Mouse (Mus musculus) gastrocnemius, adult 2 months (tissue): ENCODE data around the gene Myo1a. TPM values are rescaled to one million over a fixed set of nuclear protein-coding genes. Genes with fewer than 3 reads are reported as not detected.

Experiments used
- DNase-seq: peaks from one replicate; pipeline ENCODE4 v3.0.0; 2022
- H3K27ac ChIP-seq: fragments of 200-600 bp; 2 replicates; pipeline ENCODE4 v1.8.1; 2022; ENCODE audit warnings: mild to moderate bottlenecking
- H3K4me3 ChIP-seq: fragments of 200-600 bp; 2 replicates; pipeline ENCODE4 v1.8.1; 2022; ENCODE audit warnings: mild to moderate bottlenecking, moderate library complexity
- CTCF ChIP-seq: fragments of 200-600 bp; IDR thresholded peaks from 2 replicates; pipeline ENCODE4 v1.8.1; 2022; ENCODE audit warnings: antibody characterized with exemption, mild to moderate bottlenecking, moderate library complexity
- intact Hi-C: fragments of 180-260 bp; cut with DNase I; formaldehyde crosslinking; loops from one replicate; pipeline ENCODE4 v1.15.1; 2025
- total RNA-seq, 2 experiments: library from RNA; stranded (reverse); gene quantifications; 2 replicates each; pipeline ENCODE4 v1.2.3; 2021

Gene Myo1a
- total RNA-seq, 2 experiments from 2014 or later: not detected

DNA sequence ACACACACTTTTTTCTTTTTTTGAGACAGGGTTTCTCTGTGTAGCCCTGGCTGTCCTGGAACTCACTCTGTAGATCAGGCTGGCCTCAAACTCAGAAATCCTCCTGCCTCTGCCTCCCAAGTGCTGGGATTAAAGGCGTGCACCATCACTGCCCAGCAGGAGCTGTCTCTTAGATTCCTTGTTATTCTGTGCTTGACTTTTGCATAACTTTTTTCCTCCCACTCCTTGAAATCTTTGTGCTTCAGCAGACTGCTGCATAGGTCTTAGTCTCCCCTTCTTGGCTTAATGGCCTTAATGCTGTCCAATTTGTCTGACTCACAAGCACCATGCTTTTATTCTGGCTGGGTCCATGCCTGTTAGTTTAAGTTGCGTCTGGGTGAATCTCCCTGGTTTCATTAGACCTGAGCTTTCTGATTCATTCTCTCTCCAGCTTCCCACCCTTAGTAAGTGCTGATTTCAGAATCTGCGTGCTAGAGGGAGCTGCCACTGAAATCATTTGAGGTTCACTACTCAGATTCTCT is 3.9 kb downstream of the Myo1a start:
- Histone ChIP-seq H3K27ac (no peak overlapping the region), H3K4me3 (no peak overlapping the region)
- TF ChIP-seq CTCF: no peak
- no peak for DNase-seq
- intact Hi-C loops: no loop called here

DNA sequence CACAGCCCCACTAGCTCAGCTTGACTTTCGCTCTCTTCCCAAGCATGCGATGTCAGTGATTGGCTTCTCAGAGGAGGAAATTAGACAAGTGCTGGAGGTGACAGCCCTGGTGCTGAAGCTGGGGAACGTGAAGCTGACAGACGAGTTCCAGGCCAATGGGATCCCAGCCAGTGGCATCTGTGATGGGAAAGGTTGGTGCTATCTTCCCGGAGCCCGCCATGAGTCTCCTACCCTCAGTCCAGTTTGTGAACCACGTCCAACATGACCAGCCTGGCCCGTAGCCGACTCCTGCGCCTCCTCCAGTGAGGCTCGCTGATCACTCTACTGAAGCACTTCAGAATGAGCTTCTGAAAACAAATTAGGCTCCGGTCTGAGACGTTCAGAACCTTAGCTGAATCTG is 5.4 kb downstream of the Myo1a start:
- no peak for TF ChIP-seq CTCF
- intact Hi-C loops: no loop called here
- Histone ChIP-seq H3K27ac (no peak overlapping the region), H3K4me3 (no peak overlapping the region)
- DNase-seq: no peak

DNA sequence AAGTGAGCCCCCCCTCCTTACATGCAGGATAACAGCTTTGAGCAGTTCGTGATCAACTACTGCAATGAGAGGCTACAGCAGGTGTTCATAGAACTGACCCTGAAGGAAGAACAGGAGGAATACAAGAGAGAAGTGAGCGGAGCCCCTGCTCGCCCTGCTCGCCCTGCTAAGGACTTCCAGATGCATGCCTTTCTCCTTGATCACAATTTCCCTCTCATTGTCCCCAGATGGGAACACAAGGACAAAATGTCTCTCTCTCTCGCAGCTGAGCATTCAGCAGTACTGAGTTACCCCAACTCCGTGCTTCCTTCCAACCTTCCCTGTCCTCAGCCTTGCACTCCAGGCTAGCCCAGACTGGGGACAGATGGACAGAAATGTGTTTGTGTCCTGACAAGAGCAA is 7.8 kb downstream of the Myo1a start:
- no peak for DNase-seq
- intact Hi-C loops: no loop called here
- Histone ChIP-seq H3K4me3 (no peak overlapping the region), H3K27ac (no peak overlapping the region)
- TF ChIP-seq CTCF: no peak

DNA sequence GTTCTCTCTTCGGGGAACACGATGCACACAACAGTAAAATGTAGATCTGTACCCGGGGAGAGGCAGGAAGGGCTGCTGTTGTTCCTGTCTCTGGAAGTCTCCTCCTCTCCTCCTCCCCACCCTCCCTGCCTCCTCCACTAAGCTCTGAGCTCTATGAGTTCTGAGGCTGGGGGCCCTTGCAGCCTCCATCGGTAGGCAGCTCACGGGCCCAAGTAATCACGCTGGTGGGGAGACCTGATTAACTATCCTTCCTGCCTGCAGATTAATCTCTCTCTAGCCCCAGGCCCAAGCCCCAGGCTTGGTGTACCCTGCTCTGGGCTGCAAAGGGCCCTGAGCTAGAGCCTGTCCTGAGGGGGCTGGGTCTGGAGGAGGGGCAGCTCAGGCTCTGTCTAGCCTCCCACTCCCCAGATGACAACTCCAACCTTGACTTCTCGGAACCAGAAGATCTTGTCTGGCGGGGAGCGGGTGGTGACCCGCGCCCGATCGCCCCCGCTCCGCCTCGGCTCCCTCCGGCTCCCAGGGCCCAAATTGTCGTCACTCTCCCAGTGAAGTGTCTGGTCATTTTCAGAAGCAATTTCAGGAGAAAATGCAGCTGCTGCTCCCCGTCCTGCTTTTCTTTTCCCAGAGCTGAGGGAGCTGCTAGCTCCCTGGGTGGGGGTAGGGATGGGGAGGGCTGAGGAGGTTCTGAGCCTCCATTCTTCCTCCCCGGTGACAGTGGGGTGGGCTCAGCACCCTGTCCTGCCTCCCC is 16.9 kb downstream of the Myo1a start:
- intact Hi-C loops: no loop called here
- TF ChIP-seq CTCF: no peak
- peak overlapping the region; percentile 49; the same call in 1 of the 2 replicates for H3K27ac ChIP-seq
- H3K4me3 ChIP-seq: peak overlapping the region; percentile 50
- no peak for DNase-seq

DNA sequence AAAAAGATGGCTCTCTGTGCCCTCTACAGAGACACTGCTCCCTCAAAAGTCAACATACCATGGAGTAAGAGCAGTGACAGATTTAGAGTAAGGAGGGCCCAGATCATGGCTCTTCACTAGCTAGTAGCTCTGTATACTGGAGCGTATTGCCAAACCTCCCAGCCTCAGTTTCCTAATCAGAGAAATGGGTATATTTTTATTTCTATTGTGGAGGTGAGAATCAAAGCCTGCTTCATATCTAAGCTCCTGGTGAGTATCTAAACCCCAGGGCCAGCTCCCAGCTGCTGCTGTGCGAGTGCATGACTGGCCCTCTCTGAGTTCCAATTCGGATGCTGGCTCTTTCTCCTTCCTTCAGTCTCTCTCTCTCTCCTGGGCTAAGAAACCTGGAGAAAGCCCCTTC is 19.2 kb downstream of the Myo1a start, which contains the start of gene Tac2:
Gene Tac2 (plus strand): TSS at position 301 of the 400 bp plus-strand sequence.
- Histone ChIP-seq H3K4me3 (no peak within 1 kb of the TSS), H3K27ac (no peak within 1 kb of the TSS)
- TF ChIP-seq CTCF: no peak
- intact Hi-C loops: no loop called here
- DNase-seq: no peak

DNA sequence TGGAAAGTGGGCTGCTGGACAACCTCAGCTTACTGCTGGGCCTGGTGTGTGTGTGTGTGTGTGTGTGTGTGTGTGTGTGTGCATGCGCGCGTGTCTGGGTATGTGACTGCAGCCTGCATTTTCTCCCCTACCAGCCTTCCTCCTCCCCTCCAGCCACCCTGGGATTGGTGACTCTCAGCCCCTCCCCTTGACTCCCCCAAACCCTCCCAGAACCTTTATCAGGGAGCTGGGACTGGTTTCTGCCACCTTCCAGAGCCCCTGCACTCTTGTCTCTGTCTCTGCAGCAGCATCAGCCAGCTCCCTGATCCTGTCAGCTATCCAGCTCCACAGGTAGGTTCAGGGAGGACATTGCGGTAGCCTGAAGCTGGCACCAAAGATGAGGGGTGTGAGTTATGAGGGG is 20.2 kb downstream of the Myo1a start:
- Histone ChIP-seq H3K27ac (no peak overlapping the region), H3K4me3 (no peak overlapping the region)
- intact Hi-C loops: no loop called here
- TF ChIP-seq CTCF: no peak
- DNase-seq: no peak

DNA sequence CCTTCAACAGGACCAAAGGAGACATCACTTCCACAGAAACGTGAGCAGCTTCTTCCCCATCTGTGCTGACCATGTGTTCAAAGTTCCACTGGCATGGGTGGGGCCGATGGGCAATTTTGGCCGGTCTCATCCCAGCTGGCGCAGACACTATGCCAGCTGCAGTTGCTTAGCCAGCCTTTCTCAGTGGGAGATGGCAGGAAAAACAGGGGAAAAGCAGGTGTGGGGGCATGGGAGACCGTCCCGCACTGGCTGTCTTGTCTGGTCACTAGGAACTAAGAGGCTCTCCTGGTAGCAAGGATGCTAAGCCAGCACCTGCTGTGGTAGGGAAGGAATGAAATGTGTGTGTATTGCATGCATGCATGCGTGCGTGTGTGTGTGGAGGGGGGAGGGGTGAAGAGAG is 23.5 kb downstream of the Myo1a start:
- DNase-seq: no peak
- Histone ChIP-seq H3K4me3 (no peak overlapping the region), H3K27ac (no peak overlapping the region)
- intact Hi-C loops: no loop called here
- no peak for TF ChIP-seq CTCF

DNA sequence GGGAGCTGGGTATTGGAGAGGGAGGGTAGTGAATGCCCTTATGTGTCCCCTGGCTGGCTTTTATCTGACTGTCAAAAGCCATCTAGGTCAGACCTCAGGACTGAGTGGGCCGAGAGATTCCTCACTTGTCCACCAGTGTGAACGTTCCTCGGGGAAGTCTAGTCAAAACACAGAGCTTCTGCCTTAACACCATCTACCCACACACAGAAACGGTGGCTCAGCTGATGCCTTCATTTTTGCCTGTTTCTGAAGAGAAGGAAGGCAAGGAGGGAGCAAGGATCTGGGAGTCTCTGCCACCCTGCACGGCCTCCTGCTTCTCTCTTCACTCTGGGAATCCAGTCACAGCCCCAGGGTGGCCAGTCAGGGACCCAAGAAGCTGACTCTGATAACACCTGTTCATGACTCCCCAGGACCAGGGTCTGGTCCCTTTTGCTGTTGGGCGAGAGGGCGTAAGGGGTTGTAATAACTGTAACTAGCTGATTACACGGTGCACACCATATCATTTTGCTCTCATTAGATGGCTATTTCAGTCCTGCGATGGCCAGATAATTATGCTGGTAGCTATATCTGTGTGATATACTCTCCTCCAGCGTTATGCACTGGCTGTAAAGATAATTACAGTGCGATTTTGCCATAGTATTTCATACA is 25.4 kb downstream of the Myo1a start:
- intact Hi-C loops: no loop called here

DNA sequence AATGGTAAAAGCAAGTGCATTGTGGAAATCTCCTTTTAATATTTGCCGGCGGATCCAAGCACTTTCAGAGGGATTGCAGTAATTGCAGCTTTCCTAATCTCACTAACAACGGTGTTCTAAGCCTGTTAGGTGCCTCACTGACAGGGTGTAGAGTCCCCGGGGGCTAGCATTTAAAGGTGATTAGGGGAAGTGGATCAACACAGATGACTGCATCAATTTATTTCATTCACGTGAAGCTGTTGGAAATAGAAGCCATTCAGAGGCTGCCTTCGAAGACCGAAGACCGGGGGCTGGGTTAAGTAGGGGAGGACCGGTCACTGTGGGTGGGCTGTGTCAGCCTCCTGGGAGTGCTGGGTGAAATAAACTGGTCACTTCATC is 26.0 kb downstream of the Myo1a start:
- Histone ChIP-seq H3K27ac (no peak overlapping the region), H3K4me3 (no peak overlapping the region)
- TF ChIP-seq CTCF: no peak
- intact Hi-C loops: no loop called here
- no peak for DNase-seq

More for the DNA sequence above, 25.4 kb downstream of the Myo1a start:
- no peak overlapping the region for H3K4me3 ChIP-seq
- DNase-seq: no peak
- no peak overlapping the region for H3K27ac ChIP-seq
- TF ChIP-seq CTCF: no peak

DNA sequence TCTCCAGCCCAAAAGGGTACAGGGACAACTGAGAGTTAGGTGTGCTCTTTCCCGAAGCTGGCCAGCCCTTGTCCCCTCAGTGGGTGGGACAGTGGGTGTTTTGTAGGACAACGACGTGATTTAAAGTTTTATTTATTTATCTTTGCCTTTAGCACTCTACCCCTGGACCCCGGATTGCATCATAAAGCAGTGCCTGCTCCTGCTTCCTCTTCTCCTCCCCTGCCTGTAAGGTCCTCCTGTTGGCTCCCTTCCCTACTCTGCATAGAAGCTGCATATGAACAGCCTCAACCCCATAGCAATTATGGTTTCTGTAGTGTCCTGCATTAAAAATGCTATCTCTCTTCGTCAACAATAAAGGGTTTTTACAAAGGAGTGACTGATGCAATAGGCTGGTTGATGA is 26.4 kb downstream of the Myo1a start:
- Histone ChIP-seq H3K4me3 (no peak overlapping the region), H3K27ac (no peak overlapping the region)
- intact Hi-C loops: no loop called here
- DNase-seq: no peak
- no peak for TF ChIP-seq CTCF

DNA sequence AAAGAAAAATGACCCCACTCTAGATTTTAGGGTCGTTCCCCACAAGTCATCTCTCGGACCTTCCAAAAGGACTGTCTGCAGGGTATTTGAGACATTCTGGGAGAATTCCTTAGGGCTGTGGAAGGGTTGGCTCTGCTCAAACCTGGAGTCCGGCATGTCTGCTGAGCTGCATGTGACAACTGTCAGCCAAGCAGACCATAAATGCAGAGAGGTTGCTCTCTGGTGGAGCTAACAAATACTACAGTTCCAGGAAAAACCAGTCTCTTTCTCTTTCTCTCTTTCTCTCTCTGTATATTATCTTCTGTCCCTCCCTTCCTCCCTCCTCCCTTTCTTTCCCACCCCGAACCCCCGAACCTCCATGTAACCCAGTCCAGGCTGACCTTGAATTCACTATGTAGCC is 29.5 kb downstream of the Myo1a start:
- no peak overlapping the region for H3K27ac ChIP-seq
- intact Hi-C loops: no loop called here
- no peak for DNase-seq
- peak; percentile 20; the same call in 1 of the 2 replicates for TF ChIP-seq CTCF
- no peak overlapping the region for H3K4me3 ChIP-seq

DNA sequence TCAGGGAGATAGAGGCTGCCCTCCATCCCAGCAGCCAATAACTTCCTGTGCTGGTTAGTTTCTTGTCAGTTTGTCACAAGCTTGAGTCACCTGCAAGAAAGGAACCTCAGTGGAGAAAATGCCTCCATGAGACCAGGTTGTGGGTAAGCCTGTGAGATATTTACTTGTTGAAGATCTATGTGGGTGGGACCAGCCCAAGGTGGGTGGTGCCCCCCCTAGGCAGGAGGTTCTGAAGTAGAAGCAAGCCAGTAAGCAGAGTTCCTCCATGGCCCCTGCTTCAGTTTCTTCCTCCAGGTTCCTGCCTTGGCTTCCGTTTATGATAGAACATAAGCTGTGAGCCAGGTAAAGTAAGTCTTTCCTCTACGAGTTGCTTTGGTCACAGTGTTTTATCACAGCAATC is 31.3 kb downstream of the Myo1a start:
- Histone ChIP-seq H3K27ac (no peak overlapping the region), H3K4me3 (no peak overlapping the region)
- intact Hi-C loops: loop anchor here (5.0 kb wide), 2 partner anchors 94 to 276 kb away; partner anchors contain the start of gene Stat6
- no peak for DNase-seq
- no peak for TF ChIP-seq CTCF

DNA sequence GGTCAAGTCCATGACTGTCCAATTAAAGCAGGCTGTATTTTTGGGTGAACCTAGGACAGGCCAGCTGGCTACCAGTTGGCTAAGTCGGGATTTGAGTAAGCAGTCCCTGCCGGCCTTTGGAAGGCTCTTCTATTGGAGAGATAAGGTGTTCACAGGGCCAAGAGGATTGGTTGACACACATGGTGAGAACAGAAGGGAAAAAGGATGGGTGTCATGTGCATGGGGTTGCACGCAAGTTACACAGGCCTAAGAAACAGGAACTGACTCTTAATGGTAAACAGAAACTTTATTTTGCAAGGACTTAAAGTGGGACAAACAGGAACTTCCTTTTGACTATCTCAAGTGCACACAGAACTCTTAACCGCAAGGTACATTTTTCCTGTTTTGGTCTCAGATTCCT is 31.9 kb downstream of the Myo1a start:
- TF ChIP-seq CTCF: no peak
- no peak for DNase-seq
- intact Hi-C loops: loop anchor here (5.0 kb wide), 2 partner anchors 95 to 275 kb away; partner anchors contain the start of gene Stat6
- Histone ChIP-seq H3K27ac (no peak overlapping the region), H3K4me3 (no peak overlapping the region)
